Mouse (Mus musculus) cerebellum, adult 2 months (tissue): Measurements from ENCODE around the gene Riiad1. TPM values are rescaled to one million over a fixed set of nuclear protein-coding genes. Genes with fewer than 3 reads are reported as not detected.
A peak's percentile ranks its signal among the peaks of the same experiment; 100 is the strongest.

Source experiments
- DNase-seq, 2 experiments: peaks; one replicate each; pipeline ENCODE4 v3.0.0; 2021
- H3K27ac ChIP-seq: fragments of 200-500 bp; 2 replicates; pipeline ENCODE4 v1.5.1; 2012; ENCODE audit warnings: low read length, control low read depth, inconsistent platforms; ENCODE audit not compliant: insufficient read depth
- H3K27me3 ChIP-seq: fragments of 200-500 bp; 2 replicates; pipeline ENCODE4 v1.6.1; 2012; ENCODE audit warnings: inconsistent platforms, mild to moderate bottlenecking, low read length, moderate library complexity; ENCODE audit not compliant: control insufficient read depth, insufficient read depth
- H3K4me1 ChIP-seq: fragments of 200-500 bp; 2 replicates; pipeline ENCODE4 v1.6.1; 2011; ENCODE audit warnings: low read length; ENCODE audit not compliant: control insufficient read depth, insufficient read depth
- H3K4me3 ChIP-seq: fragments of 200-500 bp; replicated peaks from 2 replicates; pipeline ENCODE3; 2011; ENCODE audit warnings: mild to moderate bottlenecking, low read depth, low read length, control low read depth; ENCODE audit not compliant: insufficient read depth
- CTCF ChIP-seq: fragments of 200-500 bp; IDR thresholded peaks from 2 replicates; pipeline ENCODE4 v1.5.1; 2011; ENCODE audit warnings: low read depth, mild to moderate bottlenecking, control low read depth, low read length, moderate library complexity, borderline replicate concordance; ENCODE audit not compliant: insufficient read depth
- POLR2A ChIP-seq: fragments of 200-500 bp; IDR thresholded peaks from 2 replicates; pipeline ENCODE4 v1.6.1; 2011; ENCODE audit warnings: low read length, control low read depth, borderline replicate concordance; ENCODE audit not compliant: insufficient read depth
- WGBS: fragments of 180-500 bp; shearing (Covaris S2); methylation state at CpG from one replicate; pipeline ENCODE4 v1.1.7; 2018; 5-methylcytosine and 5-hydroxymethylcytosine counted together
- polyA plus RNA-seq: library from polyadenylated mRNA; depleted of rRNA; stranded (reverse); fragments of >200 nt; gene quantifications from 2 replicates; pipeline ENCODE4 v1.2.3, GENCODE M21; 2012

The Riiad1 gene
- polyA plus RNA-seq, 1 experiment = 1.6 TPM

DNA sequence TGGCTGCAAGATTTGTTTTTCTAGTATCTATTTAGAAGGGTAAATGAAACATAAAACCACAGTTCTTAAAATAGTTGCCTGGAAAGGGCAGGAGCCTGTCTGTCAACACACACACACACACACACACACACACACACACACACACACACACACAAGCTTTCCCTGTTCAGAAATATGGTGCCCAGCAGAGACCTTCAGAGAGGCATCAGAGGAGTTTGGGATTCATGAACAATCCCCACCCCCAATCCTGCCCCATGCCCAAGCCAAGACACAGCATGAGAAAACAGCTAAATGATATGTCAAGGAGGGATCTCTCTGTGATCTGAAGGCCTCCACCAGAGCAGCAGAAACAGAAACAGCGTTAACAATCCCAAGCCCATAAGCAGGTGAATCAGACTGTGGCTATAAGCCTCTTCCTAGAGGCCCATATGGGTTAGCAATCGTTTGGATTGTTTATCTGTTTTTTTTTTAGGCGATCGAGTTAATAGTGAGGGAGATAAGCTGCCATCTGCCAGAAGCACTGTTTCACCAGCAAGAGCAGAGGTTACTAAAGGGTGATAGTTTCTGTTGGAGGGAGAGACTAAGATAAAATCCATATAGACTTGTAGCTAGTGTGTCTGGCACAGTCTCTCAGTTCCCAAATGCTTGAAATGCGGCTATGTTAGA is 6.4 kb downstream of the Riiad1 start:
- peaks cover 17% of the 10 kb centered on the region for H3K4me1 ChIP-seq
- WGBS = 29% methylated on average over 5 of the region's 5 CpGs
- no peak for TF ChIP-seq POLR2A
- TF ChIP-seq CTCF = no peak
- H3K27me3 ChIP-seq = no peaks in the 10 kb centered on the region
- no peak overlapping the region for H3K27ac ChIP-seq
- no peak overlapping the region for H3K4me3 ChIP-seq
- no peak for DNase-seq

DNA sequence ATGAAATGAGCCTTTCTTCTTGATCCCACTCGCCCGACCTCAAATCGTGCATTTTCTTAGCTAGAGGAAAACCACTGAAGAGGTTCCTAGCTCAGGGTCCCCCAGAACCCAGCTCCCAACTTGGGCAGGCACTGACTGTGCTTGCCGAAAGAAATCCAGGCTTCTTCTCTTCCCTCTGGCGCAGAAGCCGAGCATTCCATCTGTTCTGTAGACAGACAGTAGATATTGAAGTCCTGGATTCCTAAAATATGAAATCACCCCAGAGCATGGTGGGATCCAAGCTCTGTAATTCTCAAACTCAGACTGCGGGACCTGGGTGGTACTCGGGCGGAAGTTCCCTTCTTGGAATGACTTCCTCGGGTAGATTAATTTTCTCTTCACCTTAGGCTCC is 7.0 kb downstream of the Riiad1 start:
- H3K4me3 ChIP-seq = no peak overlapping the region
- H3K4me1 ChIP-seq = peaks cover 17% of the 10 kb centered on the region
- TF ChIP-seq POLR2A (no peak), CTCF (no peak)
- 46% methylated on average over 10 of the region's 10 CpGs for WGBS
- DNase-seq = peak in 1 of 2 experiments; percentile 19
- no peaks in the 10 kb centered on the region for H3K27me3 ChIP-seq
- H3K27ac ChIP-seq = no peak overlapping the region

DNA sequence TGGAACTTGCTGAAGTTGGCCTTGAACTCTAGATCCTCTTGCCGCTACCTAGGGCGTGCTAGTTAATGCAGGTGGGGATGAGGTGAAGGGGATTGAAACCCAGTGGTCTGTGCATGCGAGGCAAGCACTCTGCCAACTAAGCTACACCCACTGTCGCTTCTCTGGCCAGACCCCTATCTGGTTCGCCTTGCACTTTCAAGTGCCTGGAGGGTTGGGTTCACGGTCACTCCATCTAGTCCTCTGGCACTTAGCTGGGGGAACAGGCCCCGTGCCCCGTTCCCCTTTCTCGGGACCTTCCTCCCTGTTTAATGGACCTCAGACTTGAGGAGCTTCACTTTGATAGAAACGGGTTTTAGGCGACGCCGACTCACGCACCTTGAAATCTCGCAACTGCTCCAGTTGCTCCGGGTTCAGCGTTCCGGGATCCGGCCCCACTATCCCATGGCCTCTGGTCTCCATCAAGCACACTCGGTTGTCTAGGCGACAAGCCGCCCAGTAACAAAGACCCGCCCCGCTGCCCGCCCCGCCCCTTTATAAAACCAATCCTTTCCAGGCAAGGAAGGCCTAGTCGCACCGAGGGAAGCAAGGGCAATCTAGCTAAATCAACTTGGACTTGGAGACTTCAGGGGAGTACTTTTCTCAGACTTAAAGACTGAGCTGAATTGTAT is 7.6 kb downstream of the Riiad1 start:
- Histone ChIP-seq H3K27ac (no peak overlapping the region), H3K4me1 (peaks cover 17% of the 10 kb centered on the region), H3K4me3 (peak overlapping the region; percentile 31), H3K27me3 (no peaks in the 10 kb centered on the region)
- DNase-seq = peak in 1 of 2 experiments; percentile 15
- 18% methylated on average over 28 of the region's 28 CpGs for WGBS
- TF ChIP-seq POLR2A = no peak
- TF ChIP-seq CTCF = no peak

DNA sequence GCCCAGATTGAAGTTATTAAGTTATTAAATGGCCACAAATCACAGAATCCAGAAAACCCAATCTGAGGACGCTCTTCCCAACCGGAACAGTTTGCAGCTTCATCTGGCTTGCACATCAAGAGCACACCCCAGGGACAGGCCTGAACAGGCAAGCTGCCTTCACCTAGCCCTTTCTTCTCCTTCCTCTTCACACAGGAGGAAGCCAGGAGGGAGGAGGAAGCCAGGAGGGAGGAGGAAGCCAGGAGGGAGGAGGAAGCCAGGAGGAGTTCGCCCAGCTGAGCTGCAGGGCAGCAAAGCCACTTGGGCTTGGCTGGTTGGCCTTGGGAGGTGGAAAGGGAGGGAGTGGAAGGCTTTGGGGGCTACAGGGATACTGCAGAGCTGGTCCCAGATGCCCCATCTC is 11.2 kb downstream of the Riiad1 start:
- 67% methylated on average over 3 of the region's 3 CpGs for WGBS
- DNase-seq = no peak
- no peaks in the 10 kb centered on the region for H3K27me3 ChIP-seq
- H3K4me1 ChIP-seq = peaks cover 12% of the 10 kb centered on the region
- H3K27ac ChIP-seq = no peak overlapping the region
- H3K4me3 ChIP-seq = no peak overlapping the region
- TF ChIP-seq CTCF (no peak), POLR2A (no peak)

DNA sequence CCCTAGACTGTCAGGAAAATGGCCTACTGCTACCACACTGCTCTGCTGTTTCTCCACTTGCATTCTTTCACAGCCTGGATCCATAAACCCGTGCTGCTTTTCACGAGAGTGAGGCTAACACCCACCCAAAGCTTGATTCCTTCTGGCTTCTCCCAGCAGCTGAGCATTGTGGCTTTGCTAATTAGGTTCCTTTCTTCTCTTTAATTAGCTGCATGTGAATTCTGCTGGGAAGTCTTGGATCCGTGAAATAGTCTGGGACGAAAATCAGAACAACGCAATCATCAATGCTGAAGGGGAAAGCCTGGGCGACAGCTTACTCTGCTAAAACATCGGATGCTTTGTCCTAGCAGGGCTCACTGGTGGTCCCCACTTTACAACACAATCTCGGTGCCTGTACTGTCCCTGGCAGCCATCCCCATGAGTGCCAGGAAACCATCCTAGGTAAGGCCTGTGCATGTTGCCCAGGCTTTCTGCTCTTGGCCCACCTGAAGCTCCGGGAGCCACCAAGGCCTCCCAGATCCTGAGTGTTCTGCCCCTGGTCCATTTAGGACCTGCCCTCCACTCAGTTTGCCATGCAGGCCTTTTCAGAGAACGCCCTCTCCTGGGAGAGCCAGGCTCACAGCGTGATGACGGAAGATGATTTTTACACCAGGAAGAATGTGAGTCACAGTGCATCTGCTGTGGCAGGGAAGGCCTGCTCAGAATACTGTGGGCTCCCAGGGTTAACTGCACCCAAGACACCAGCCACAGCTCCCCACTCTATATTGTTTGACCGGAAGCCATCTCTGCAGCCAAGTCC is 14.3 kb downstream of the Riiad1 start:
- no peak overlapping the region for H3K27ac ChIP-seq
- H3K27me3 ChIP-seq = no peaks in the 10 kb centered on the region
- DNase-seq = peak in 1 of 2 experiments; percentile 20
- TF ChIP-seq CTCF = no peak
- TF ChIP-seq POLR2A = no peak
- H3K4me1 ChIP-seq = no peaks in the 10 kb centered on the region; the same call in 1 of the 2 replicates
- H3K4me3 ChIP-seq = no peak overlapping the region
- WGBS = 63% methylated on average over 13 of the region's 13 CpGs

DNA sequence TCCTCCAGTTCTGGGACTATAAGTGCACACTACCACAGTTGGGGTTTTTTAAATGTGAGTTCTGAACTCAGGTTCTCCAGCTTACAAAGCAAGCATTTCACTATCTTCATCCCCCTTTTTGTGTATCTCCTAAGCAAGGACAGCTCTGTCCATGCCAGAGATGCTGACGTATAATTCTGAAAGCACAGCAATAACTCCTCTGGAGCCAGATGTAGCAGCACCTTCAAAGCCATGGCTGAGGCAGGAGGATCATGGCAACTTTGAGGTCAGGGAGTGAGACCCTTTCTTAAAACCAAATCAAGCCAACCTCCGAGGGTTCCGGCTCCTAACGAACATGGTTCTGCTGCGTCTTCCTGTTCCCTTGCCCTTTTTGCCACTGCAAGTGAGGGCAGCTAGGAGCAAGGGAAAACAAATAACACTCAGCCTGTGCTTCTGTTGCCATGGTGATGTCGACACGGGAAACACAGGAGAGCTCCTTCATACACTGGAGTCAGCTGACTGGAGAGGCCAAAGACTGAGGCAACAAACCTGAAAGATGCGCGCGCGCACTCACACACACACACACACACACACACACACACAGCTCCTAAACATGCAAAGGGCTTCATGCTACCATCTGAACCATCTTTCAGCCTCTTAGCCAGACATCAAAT is 16.1 kb downstream of the Riiad1 start:
- no peak for DNase-seq
- 63% methylated on average over 11 of the region's 11 CpGs for WGBS
- no peak overlapping the region for H3K27ac ChIP-seq
- TF ChIP-seq CTCF = no peak
- TF ChIP-seq POLR2A = no peak
- no peaks in the 10 kb centered on the region; the same call in 1 of the 2 replicates for H3K4me1 ChIP-seq
- no peak overlapping the region for H3K4me3 ChIP-seq
- H3K27me3 ChIP-seq = no peaks in the 10 kb centered on the region

DNA sequence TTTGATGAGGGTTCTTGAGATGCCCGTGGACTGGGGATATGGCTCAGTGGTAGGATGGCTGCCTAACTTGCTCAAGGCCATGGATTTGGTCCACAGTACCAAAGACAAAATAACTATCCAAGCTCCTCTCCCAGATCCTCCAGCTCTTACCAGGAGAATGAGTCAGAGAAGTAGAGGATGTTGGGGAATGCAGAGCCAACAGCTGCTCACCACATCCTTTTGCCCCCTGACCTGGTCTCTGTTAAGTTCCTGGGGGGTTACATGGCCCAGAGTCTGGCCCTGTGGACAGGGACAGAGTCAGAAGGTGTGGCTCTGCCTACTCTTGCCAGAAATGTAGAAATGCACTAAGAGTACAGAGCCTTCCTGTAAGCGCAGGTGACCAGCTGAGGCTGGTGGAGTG is 20.3 kb downstream of the Riiad1 start:
- 79% methylated on average over 2 of the region's 2 CpGs for WGBS
- H3K27me3 ChIP-seq = no peaks in the 10 kb centered on the region
- no peak overlapping the region for H3K4me3 ChIP-seq
- DNase-seq = no peak
- no peaks in the 10 kb centered on the region for H3K4me1 ChIP-seq
- no peak for TF ChIP-seq POLR2A
- no peak for TF ChIP-seq CTCF
- no peak overlapping the region for H3K27ac ChIP-seq

DNA sequence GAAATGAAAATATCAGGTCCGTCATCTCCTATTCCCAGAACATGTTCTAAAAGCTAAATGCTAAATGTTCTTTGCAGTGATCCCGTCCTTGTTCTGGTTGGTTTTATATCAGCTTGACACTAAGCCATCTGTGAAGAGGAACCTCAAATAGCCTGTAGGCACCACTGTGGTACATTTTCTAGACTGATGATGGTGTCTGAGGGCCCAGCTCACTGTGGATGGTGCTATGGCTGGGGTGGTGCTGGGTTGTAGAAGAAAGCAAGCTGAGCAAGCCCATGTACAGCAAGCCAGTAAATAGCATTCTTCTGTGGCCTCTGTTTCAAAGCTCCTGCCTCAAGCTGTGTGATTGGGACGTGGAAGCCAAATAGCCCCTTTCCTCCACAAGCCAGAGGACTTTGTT is 23.1 kb downstream of the Riiad1 start:
- Histone ChIP-seq H3K27ac (no peak overlapping the region), H3K4me3 (no peak overlapping the region), H3K27me3 (no peaks in the 10 kb centered on the region), H3K4me1 (no peaks in the 10 kb centered on the region)
- no peak for DNase-seq
- TF ChIP-seq POLR2A (no peak), CTCF (no peak)
- WGBS = 70% methylated on average over 3 of the region's 3 CpGs
